Mouse (Mus musculus): Measurements from ENCODE around the gene Ak4. TPM values are rescaled to one million over a fixed set of nuclear protein-coding genes. Genes with fewer than 3 reads are reported as not detected.

Gene Ak4
- polyA plus RNA-seq, 1 experiment from 2014 or later, result 9.2 TPM

DNA sequence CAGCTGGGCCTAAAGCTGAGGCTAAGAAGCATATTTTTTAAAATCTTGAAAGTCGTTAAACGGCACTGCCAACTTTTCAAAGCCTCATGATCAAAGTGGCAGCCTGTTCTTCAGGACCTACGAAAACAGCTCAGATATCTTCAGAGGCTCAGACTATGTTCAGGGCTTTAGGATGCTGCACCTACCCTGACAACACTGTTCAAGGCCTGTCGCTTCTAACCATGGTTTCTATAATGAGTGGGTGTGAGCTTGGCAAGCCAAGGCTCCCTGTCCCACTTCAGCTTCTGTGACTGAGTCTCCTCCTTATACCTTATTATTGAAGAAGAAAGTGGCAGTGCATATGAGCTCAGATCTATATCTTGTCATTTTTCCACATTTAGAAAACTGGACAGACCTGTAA lies 40.3 kb downstream of the Ak4 start:
- Histone ChIP-seq H3K27me3 (ENCODE audit: control insufficient read depth, insufficient read depth, low read depth, low read length) (no peaks in the 10 kb centered on the region), H3K4me3 (ENCODE audit: low read depth, low read length) (no peak overlapping the region), H3K36me3 (ENCODE audit: control insufficient read depth, insufficient read depth, low read length) (no peaks in the 10 kb centered on the region), H3K4me1 (ENCODE audit: control insufficient read depth, insufficient read depth, low read length) (no peaks in the 10 kb centered on the region), H3K9me3 (replicated peaks; ENCODE audit: control insufficient read depth, low read length, poor library complexity, severe bottlenecking) (no peaks in the 10 kb centered on the region), H3K27ac (ENCODE audit: low read length) (no peak overlapping the region), H3K9ac (ENCODE audit: low read depth, low read length) (no peak overlapping the region), H3K4me2 (ENCODE audit: low read length) (no peak overlapping the region)
- WGBS, result 98% methylated on average over 4 of the region's 4 CpGs
- no peak for ATAC-seq

DNA sequence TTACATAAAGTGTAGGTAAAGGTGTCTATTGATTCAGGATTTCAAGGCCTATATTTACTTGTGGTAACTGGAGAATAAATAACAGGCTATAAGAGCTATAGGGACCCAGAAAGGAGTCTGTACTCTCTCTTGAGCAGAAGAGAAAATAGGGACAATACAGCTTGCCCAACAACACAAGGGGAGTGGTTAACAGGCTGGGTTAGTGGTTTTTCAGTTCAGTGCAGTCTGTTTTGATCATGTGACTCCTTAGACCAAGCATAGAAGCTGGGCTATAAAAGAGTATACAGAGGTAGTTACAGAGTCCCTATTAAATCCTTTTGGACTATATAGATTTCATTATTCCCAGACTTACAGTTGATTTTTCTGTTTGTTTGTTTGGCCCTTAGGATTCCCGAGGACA lies 41.0 kb downstream of the Ak4 start:
- no peaks in the 10 kb centered on the region for H3K4me1 ChIP-seq (ENCODE audit: control insufficient read depth, insufficient read depth, low read length)
- H3K27ac ChIP-seq (ENCODE audit: low read length), result no peak overlapping the region
- no peaks in the 10 kb centered on the region for H3K36me3 ChIP-seq (ENCODE audit: control insufficient read depth, insufficient read depth, low read length)
- WGBS, result 78% methylated on average over 1 of the region's 1 CpGs
- no peaks in the 10 kb centered on the region for H3K27me3 ChIP-seq (ENCODE audit: control insufficient read depth, insufficient read depth, low read depth, low read length)
- H3K4me2 ChIP-seq (ENCODE audit: low read length), result no peak overlapping the region
- no peak overlapping the region for H3K9ac ChIP-seq (ENCODE audit: low read depth, low read length)
- no peak for ATAC-seq
- H3K9me3 ChIP-seq (replicated peaks; ENCODE audit: control insufficient read depth, low read length, poor library complexity, severe bottlenecking), result no peaks in the 10 kb centered on the region
- no peak overlapping the region for H3K4me3 ChIP-seq (ENCODE audit: low read depth, low read length)

DNA sequence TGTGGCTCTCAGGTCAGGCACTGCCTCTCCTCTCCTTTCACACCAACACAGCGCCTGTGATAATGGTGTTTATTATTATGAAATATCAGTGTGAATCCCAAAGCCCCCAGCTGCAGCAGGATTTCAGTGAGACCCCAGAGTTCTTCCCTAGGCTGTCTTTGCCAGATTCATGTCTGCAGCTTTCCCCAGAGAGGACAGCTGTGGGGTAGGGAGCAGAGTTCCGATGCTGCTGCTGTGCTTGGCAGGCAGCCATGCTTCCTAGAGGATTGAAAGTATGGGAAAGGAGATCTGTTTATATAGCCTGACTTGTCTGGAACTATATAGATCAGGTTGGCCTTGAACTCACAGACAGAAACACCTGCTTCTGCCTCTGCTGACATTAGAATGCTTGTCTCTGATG lies 43.0 kb downstream of the Ak4 start:
- Histone ChIP-seq H3K4me2 (ENCODE audit: low read length) (no peak overlapping the region), H3K27me3 (ENCODE audit: control insufficient read depth, insufficient read depth, low read depth, low read length) (no peaks in the 10 kb centered on the region)
- 87% methylated on average over 2 of the region's 2 CpGs for WGBS

DNA sequence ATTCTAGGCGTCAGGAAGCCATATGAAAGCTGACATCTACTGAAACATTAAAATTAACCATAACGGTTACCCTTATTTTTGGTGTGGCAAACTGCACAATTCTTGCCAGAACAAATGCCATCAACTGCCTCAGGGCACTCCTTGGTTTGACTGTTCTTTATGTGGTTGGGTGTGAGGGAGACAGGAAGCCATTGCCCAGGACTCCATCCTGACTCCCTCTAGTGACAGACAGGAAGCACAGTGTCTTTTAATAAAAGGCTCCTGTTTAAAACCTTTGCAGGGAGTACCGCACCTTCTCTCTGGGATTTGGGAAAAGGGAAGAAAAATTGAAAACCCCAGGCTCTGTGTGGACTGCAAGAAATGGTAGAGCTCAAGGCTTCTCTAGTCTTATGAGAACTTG lies 47.2 kb downstream of the Ak4 start:
- H3K27ac ChIP-seq (ENCODE audit: low read length), result no peak overlapping the region
- no peak overlapping the region for H3K4me2 ChIP-seq (ENCODE audit: low read length)
- no peaks in the 10 kb centered on the region for H3K27me3 ChIP-seq (ENCODE audit: control insufficient read depth, insufficient read depth, low read depth, low read length)
- H3K9ac ChIP-seq (ENCODE audit: low read depth, low read length), result no peak overlapping the region
- H3K9me3 ChIP-seq (replicated peaks; ENCODE audit: control insufficient read depth, low read length, poor library complexity, severe bottlenecking), result no peaks in the 10 kb centered on the region
- no peaks in the 10 kb centered on the region for H3K36me3 ChIP-seq (ENCODE audit: control insufficient read depth, insufficient read depth, low read length)
- no peak for ATAC-seq
- H3K4me1 ChIP-seq (ENCODE audit: control insufficient read depth, insufficient read depth, low read length), result no peaks in the 10 kb centered on the region
- WGBS, result 86% methylated on average over 3 of the region's 3 CpGs
- no peak overlapping the region for H3K4me3 ChIP-seq (ENCODE audit: low read depth, low read length)

More for the DNA sequence above, 43.0 kb downstream of the Ak4 start:
- Histone ChIP-seq H3K4me3 (ENCODE audit: low read depth, low read length) (no peak overlapping the region), H3K36me3 (ENCODE audit: control insufficient read depth, insufficient read depth, low read length) (no peaks in the 10 kb centered on the region), H3K9me3 (replicated peaks; ENCODE audit: control insufficient read depth, low read length, poor library complexity, severe bottlenecking) (no peaks in the 10 kb centered on the region), H3K27ac (ENCODE audit: low read length) (no peak overlapping the region), H3K4me1 (ENCODE audit: control insufficient read depth, insufficient read depth, low read length) (no peaks in the 10 kb centered on the region), H3K9ac (ENCODE audit: low read depth, low read length) (no peak overlapping the region)
- ATAC-seq, result no peak

DNA sequence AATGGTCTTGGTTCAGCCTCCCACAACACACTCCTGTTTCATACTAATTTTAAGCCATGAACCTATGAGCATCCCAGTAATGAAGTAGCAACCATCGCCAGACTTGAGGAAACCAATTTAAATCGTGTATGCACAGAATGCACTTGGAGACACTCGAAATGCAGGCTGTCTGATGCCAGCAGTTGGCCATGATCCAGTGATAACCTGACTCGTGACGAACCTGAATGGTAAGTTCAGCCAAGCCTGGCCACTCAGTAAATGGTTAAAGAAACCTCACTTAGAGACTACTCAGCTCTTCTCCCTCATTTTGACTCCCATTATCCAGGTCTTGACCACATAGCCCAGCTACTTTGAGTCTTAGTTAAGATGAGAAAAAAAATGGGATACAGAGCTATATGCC lies 50.2 kb downstream of the Ak4 start:
- Histone ChIP-seq H3K9me3 (replicated peaks; ENCODE audit: control insufficient read depth, low read length, poor library complexity, severe bottlenecking) (no peaks in the 10 kb centered on the region), H3K4me1 (ENCODE audit: control insufficient read depth, insufficient read depth, low read length) (no peaks in the 10 kb centered on the region), H3K36me3 (ENCODE audit: control insufficient read depth, insufficient read depth, low read length) (no peaks in the 10 kb centered on the region), H3K4me2 (ENCODE audit: low read length) (no peak overlapping the region), H3K27me3 (ENCODE audit: control insufficient read depth, insufficient read depth, low read depth, low read length) (no peaks in the 10 kb centered on the region), H3K9ac (ENCODE audit: low read depth, low read length) (no peak overlapping the region), H3K4me3 (ENCODE audit: low read depth, low read length) (no peak overlapping the region), H3K27ac (ENCODE audit: low read length) (no peak overlapping the region)
- WGBS, result 87% methylated on average over 5 of the region's 5 CpGs
- no peak for ATAC-seq

DNA sequence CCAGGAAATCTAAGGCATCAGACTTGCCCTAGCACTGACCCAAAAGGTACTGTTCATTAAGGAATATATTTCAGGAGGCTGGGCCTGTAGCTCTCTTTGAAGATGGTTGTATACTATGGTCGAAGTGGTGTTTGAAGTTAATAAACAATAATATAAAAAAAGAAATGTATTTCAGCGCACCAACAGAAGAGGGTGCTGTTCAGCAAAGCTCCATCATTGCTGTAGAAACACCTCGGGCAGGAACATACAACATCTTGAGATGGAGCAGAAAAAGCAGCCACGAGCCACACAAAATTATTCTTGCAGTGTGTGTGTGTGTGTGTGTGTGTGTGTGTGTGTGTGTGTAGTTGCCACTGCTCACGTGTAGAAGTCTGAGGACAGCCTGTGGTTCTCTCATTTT lies 51.5 kb downstream of the Ak4 start:
- H3K27ac ChIP-seq (ENCODE audit: low read length), result no peak overlapping the region
- no peaks in the 10 kb centered on the region for H3K27me3 ChIP-seq (ENCODE audit: control insufficient read depth, insufficient read depth, low read depth, low read length)
- H3K4me2 ChIP-seq (ENCODE audit: low read length), result no peak overlapping the region
- H3K4me1 ChIP-seq (ENCODE audit: control insufficient read depth, insufficient read depth, low read length), result no peaks in the 10 kb centered on the region
- H3K9me3 ChIP-seq (replicated peaks; ENCODE audit: control insufficient read depth, low read length, poor library complexity, severe bottlenecking), result no peaks in the 10 kb centered on the region
- H3K9ac ChIP-seq (ENCODE audit: low read depth, low read length), result no peak overlapping the region
- WGBS, result 70% methylated on average over 5 of the region's 5 CpGs
- ATAC-seq, result no peak
- no peak overlapping the region for H3K4me3 ChIP-seq (ENCODE audit: low read depth, low read length)
- H3K36me3 ChIP-seq (ENCODE audit: control insufficient read depth, insufficient read depth, low read length), result no peaks in the 10 kb centered on the region

DNA sequence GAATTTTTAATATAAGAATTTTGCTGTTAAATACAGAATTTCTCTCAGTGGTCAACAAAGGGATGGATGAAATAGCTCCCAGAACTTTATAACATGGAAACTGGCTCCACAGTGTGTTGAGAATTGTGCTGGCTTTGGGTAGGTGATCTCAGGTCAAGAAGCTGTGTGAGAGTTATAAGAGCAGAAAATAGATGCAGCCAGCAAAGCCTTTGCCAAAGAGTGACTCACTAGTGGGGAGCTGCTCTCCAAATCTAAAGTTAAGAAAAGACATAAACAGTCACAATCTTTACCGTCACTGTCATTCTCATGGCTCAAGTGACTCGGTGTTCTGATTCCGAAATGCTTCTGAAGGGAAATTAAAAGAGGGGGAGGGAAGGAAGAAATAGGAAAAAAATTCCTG lies 53.7 kb downstream of the Ak4 start:
- Histone ChIP-seq H3K36me3 (ENCODE audit: control insufficient read depth, insufficient read depth, low read length) (no peaks in the 10 kb centered on the region), H3K9ac (ENCODE audit: low read depth, low read length) (no peak overlapping the region), H3K9me3 (replicated peaks; ENCODE audit: control insufficient read depth, low read length, poor library complexity, severe bottlenecking) (no peaks in the 10 kb centered on the region), H3K27me3 (ENCODE audit: control insufficient read depth, insufficient read depth, low read depth, low read length) (no peaks in the 10 kb centered on the region), H3K4me1 (ENCODE audit: control insufficient read depth, insufficient read depth, low read length) (no peaks in the 10 kb centered on the region), H3K27ac (ENCODE audit: low read length) (no peak overlapping the region), H3K4me3 (ENCODE audit: low read depth, low read length) (no peak overlapping the region), H3K4me2 (ENCODE audit: low read length) (no peak overlapping the region)
- ATAC-seq, result no peak
- 89% methylated on average over 3 of the region's 3 CpGs for WGBS

DNA sequence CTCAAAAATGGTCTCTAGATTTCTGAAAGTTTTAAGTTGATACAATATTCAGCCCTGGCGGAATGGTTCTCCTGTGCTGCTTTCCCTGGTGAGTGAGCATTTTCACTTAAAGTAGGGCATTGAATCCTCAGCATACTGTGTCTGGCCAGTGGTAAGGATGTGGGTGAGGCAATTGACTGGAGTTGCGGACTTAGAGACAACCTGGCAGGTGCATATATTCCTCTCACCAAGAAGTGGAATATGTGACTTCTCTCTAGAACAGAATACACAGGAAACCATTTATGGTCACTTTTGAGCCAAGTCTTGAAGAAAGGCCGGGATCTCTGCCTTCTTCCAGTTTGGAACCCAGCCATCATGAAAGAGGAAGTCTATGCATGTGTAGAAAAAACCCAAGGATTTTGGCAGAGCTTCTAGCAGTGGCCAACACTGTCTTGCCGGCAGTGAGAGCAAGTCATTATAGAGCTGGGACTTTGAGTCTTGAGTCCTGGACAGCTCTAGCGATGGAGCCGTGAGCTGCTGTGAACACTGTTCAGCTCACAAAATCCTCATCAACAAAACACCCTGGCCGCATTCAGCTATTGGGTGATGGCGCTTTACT lies 71.3 kb downstream of the Ak4 start:
- H3K27ac ChIP-seq (ENCODE audit: low read length), result no peak overlapping the region
- no peak overlapping the region for H3K4me3 ChIP-seq (ENCODE audit: low read depth, low read length)
- no peak overlapping the region for H3K4me2 ChIP-seq (ENCODE audit: low read length)
- H3K36me3 ChIP-seq (ENCODE audit: control insufficient read depth, insufficient read depth, low read length), result no peaks in the 10 kb centered on the region
- H3K27me3 ChIP-seq (ENCODE audit: control insufficient read depth, insufficient read depth, low read depth, low read length), result no peaks in the 10 kb centered on the region
- H3K4me1 ChIP-seq (ENCODE audit: control insufficient read depth, insufficient read depth, low read length), result no peaks in the 10 kb centered on the region
- WGBS, result 91% methylated on average over 8 of the region's 8 CpGs
- no peak overlapping the region for H3K9ac ChIP-seq (ENCODE audit: low read depth, low read length)
- ATAC-seq, result no peak
- H3K9me3 ChIP-seq (replicated peaks; ENCODE audit: control insufficient read depth, low read length, poor library complexity, severe bottlenecking), result no peaks in the 10 kb centered on the region

DNA sequence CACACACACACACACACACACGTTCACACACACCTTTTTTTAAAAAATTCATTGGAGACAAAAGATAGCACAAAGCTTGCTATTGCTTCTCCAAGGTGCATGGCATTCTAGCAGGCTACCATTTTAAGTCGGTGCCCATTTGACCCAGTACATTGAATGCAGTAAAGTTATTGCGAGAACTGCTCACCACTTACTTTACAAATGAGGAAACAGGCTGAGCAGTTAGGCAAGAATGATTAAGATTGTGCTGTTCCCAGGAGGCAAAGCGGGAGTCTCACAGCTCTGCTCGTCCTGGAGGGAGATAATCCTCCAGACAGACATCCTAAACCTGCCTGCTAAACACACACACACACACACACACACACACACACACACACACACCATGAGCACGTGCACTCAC lies 72.6 kb downstream of the Ak4 start:
- H3K36me3 ChIP-seq (ENCODE audit: control insufficient read depth, insufficient read depth, low read length), result no peaks in the 10 kb centered on the region
- H3K4me3 ChIP-seq (ENCODE audit: low read depth, low read length), result no peak overlapping the region
- no peaks in the 10 kb centered on the region for H3K4me1 ChIP-seq (ENCODE audit: control insufficient read depth, insufficient read depth, low read length)
- H3K27ac ChIP-seq (ENCODE audit: low read length), result no peak overlapping the region
- WGBS, result 57% methylated on average over 6 of the region's 6 CpGs
- H3K9ac ChIP-seq (ENCODE audit: low read depth, low read length), result no peak overlapping the region
- no peaks in the 10 kb centered on the region for H3K27me3 ChIP-seq (ENCODE audit: control insufficient read depth, insufficient read depth, low read depth, low read length)
- H3K4me2 ChIP-seq (ENCODE audit: low read length), result no peak overlapping the region
- ATAC-seq, result no peak
- H3K9me3 ChIP-seq (replicated peaks; ENCODE audit: control insufficient read depth, low read length, poor library complexity, severe bottlenecking), result no peaks in the 10 kb centered on the region

Measured in midbrain, embryonic 16.5 days (tissue).